Mouse (Mus musculus): ENCODE measurements at regions not wholly inside any gene's neighbourhood (a gene's known extent, or its start where the extent isn't known, plus 50 kb on each side); places are given as distances from the start of the nearest gene placed in this dataset.

GRCm38 (mm10) chr13:99761843-99762242, 139.0 kb downstream of the Cartpt start:
- TF ChIP-seq CTCF (IDR thresholded peaks at IDR 0.05; ENCODE audit: insufficient read depth, low read depth, low read length) (no peak), POLR2A (IDR thresholded peaks at IDR 0.05; ENCODE audit: insufficient read depth, low read depth, low read length) (no peak)

All from olfactory bulb, adult 2 months (tissue).